8 mouse cellular contexts compared by ENCODE assay signal in the genomic region with DNA sequence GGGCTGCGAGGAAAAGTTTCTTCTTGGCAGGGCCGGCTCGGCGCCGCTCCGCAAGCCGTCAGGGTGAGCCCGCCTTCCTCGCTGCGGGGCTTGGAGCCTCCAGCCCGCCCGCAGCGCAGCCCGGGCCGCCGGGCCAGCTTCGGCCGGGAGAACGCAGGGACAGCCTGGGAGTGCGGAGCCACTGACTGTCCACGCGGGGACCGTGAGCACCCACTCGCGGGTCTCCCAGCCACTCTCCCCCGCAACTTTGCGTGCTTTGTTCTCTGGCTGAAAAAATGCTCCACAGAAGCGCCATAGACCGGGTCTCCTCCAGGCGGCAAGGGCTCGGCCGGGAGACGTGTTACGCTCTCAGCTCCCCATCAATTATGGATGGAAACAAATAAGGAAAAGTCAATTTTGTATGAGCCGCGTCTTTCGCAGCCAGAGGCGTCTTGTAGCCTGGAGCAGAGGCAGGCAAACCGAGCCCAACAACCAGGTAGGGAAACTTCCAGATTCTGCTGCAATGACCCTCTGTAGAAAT.
DNase-seq lines count a peak whose midpoint lies in the region; ATAC-seq and TF ChIP-seq lines count a peak whose summit lies in the region.

No protein-coding gene starts in this region.

- WGBS in heart, embryonic 14.5 days, result under 1% methylated on average over 39 of the region's 39 CpGs
- WGBS in forebrain, embryonic 14.5 days, result under 1% methylated on average over 37 of the region's 39 CpGs
- under 1% methylated on average over 39 of the region's 39 CpGs for WGBS in liver, embryonic 16.5 days (ENCODE audit: insufficient replicate concordance)
- under 1% methylated on average over 35 of the region's 39 CpGs for WGBS in stomach, postnatal 0 days

- no peak for TF ChIP-seq EP300 in stomach, postnatal 0 days (optimal IDR thresholded peaks at IDR 0.05)

- H3K36me3 ChIP-seq in heart, embryonic 14.5 days (ENCODE audit: control insufficient read depth, insufficient read depth, low read length), result 0 out of 2 replicates have a peak, but pooled peaks cover 9% of the 10 kb centered on the region
- H3K36me3 ChIP-seq in forebrain, embryonic 14.5 days (ENCODE audit: control insufficient read depth, insufficient read depth, low read length), result no peaks in the 10 kb centered on the region
- no peaks in the 10 kb centered on the region for H3K36me3 ChIP-seq in liver, embryonic 16.5 days (ENCODE audit: control insufficient read depth, insufficient read depth)
- no peaks in the 10 kb centered on the region for H3K36me3 ChIP-seq in stomach, postnatal 0 days (ENCODE audit: control insufficient read depth, insufficient read depth, low read length)

- no peaks in the 10 kb centered on the region for H3K27me3 ChIP-seq in heart, embryonic 14.5 days (ENCODE audit: control insufficient read depth, insufficient read depth, low read length)
- 0 out of 2 replicates have a peak, but pooled peaks cover 9% of the 10 kb centered on the region for H3K27me3 ChIP-seq in forebrain, embryonic 14.5 days (replicated peaks; ENCODE audit: control insufficient read depth, insufficient read depth, low read length)
- peaks cover 26% of the 10 kb centered on the region for H3K27me3 ChIP-seq in liver, embryonic 16.5 days (ENCODE audit: control insufficient read depth, insufficient read depth, low read depth, low read length)
- no peaks in the 10 kb centered on the region for H3K27me3 ChIP-seq in stomach, postnatal 0 days (ENCODE audit: control insufficient read depth, insufficient read depth, low read length)

- no peak for ATAC-seq in heart, embryonic 14.5 days (ENCODE audit: insufficient number of reproducible peaks, insufficient read depth, low FRiP score, low read depth)
- no peak; the same call in 1 of the 2 replicates for ATAC-seq in forebrain, embryonic 14.5 days
- ATAC-seq in liver, embryonic 16.5 days (ENCODE audit: low read depth), result no peak
- no peak; the same call in 1 of the 2 replicates for ATAC-seq in stomach, postnatal 0 days (ENCODE audit: low FRiP score, low TSS enrichment)

- H3K4me2 ChIP-seq in heart, embryonic 14.5 days (ENCODE audit: low read length), result peak overlapping the region; percentile 72
- peak overlapping the region; percentile 91 for H3K4me2 ChIP-seq in forebrain, embryonic 14.5 days (ENCODE audit: low read length)
- H3K4me2 ChIP-seq in liver, embryonic 16.5 days (ENCODE audit: low read depth, low read length), result peak overlapping the region; percentile 55
- H3K4me2 ChIP-seq in stomach, postnatal 0 days (replicated peaks; ENCODE audit: low read depth), result peak overlapping the region; percentile 97

- peaks cover 25 to 50% of the 10 kb centered on the region in 2 experiments for H3K4me1 ChIP-seq in heart, embryonic 14.5 days (ENCODE audit: control insufficient read depth in 2 of 2, insufficient read depth in 2 of 2, low read length in 2 of 2)
- H3K4me1 ChIP-seq in forebrain, embryonic 14.5 days (ENCODE audit: control insufficient read depth, insufficient read depth, low read length), result peaks cover 13% of the 10 kb centered on the region
- no peaks in the 10 kb centered on the region; the same call in 1 of the 2 replicates for H3K4me1 ChIP-seq in liver, embryonic 16.5 days (ENCODE audit: control insufficient read depth, low read depth, low read length)
- no peaks in the 10 kb centered on the region for H3K4me1 ChIP-seq in stomach, postnatal 0 days (replicated peaks; ENCODE audit: control insufficient read depth, insufficient read depth)

- H3K4me3 ChIP-seq in heart, embryonic 14.5 days (ENCODE audit: control insufficient read depth in 1 of 2, insufficient read depth in 1 of 2, low read depth in 1 of 2, low read length in 2 of 2), result peak overlapping the region; percentile 89 to 90
- peak overlapping the region; percentile 83 for H3K4me3 ChIP-seq in forebrain, embryonic 14.5 days (ENCODE audit: low read depth, low read length)
- H3K4me3 ChIP-seq in liver, embryonic 16.5 days (ENCODE audit: low read depth, low read length), result peak overlapping the region; percentile 60
- H3K4me3 ChIP-seq in stomach, postnatal 0 days (ENCODE audit: low read depth, low read length), result peak overlapping the region; percentile 71

- TF ChIP-seq CTCF in stomach, postnatal 0 days (IDR thresholded peaks at IDR 0.05; ENCODE audit: low read depth), result peak; percentile 14; the same call in 1 of the 2 replicates

- H3K9me3 ChIP-seq in heart, embryonic 14.5 days (ENCODE audit: control insufficient read depth, low read length), result no peaks in the 10 kb centered on the region
- H3K9me3 ChIP-seq in forebrain, embryonic 14.5 days (replicated peaks; ENCODE audit: control insufficient read depth, low read length), result no peaks in the 10 kb centered on the region
- no peaks in the 10 kb centered on the region for H3K9me3 ChIP-seq in liver, embryonic 16.5 days (replicated peaks; ENCODE audit: control insufficient read depth, low read length)
- H3K9me3 ChIP-seq in stomach, postnatal 0 days (ENCODE audit: control insufficient read depth, low read length), result no peaks in the 10 kb centered on the region

- no peak for DNase-seq in heart, adult 8-10 months (ENCODE audit: low spot score)
- DNase-seq in MN1 (ENCODE audit: low spot score), result peak; percentile 51
- no peak for DNase-seq in forebrain, embryonic 14.5 days (ENCODE audit: low spot score)
- DNase-seq in stomach, postnatal 0 days (ENCODE audit: low spot score), result peak; percentile 21
- no peak for DNase-seq in spleen, postnatal 36 days (ENCODE audit: low spot score in 2 of 2)
- DNase-seq in cerebellum, postnatal 25 days, result no peak

- peak overlapping the region; percentile 96 for H3K9ac ChIP-seq in heart, embryonic 14.5 days (ENCODE audit: low read length)
- H3K9ac ChIP-seq in forebrain, embryonic 14.5 days (ENCODE audit: low read length), result peak overlapping the region; percentile 89
- peak overlapping the region; percentile 42 for H3K9ac ChIP-seq in liver, embryonic 16.5 days (ENCODE audit: low read depth, low read length)
- peak overlapping the region; percentile 74 for H3K9ac ChIP-seq in stomach, postnatal 0 days (ENCODE audit: low read length)

- peak overlapping the region; percentile 97 to 98 for H3K27ac ChIP-seq in heart, embryonic 14.5 days (replicated peaks in 1 of 2; ENCODE audit: control insufficient read depth in 1 of 2, insufficient read depth in 1 of 2, low read depth in 2 of 2, low read length in 2 of 2)
- H3K27ac ChIP-seq in forebrain, embryonic 14.5 days (ENCODE audit: low read depth, low read length), result peak overlapping the region; percentile 93
- no peak overlapping the region for H3K27ac ChIP-seq in liver, embryonic 16.5 days (ENCODE audit: low read length)
- H3K27ac ChIP-seq in stomach, postnatal 0 days (replicated peaks), result peak overlapping the region; percentile 91

Comparison
In these comparisons a context has a peak if more than half of its experiments do, and no peak if none do; other contexts are left out.
1. H3K9ac ChIP-seq: peak in every context shown above with its lines; median percentile 96 in heart, embryonic 14.5 days; 89 in forebrain, embryonic 14.5 days; 74 in stomach, postnatal 0 days; 42 in liver, embryonic 16.5 days.
2. DNase-seq: peak in MN1 (single experiment) and stomach, postnatal 0 days (single experiment); none in heart, adult 8-10 months (single experiment), forebrain, embryonic 14.5 days (single experiment), spleen, postnatal 36 days (0 of 2) and cerebellum, postnatal 25 days (0 of 2).
3. Peak in every context shown above with its lines, with median percentiles within 50 percentile points of each other: H3K4me2 ChIP-seq and H3K4me3 ChIP-seq.